Mouse (Mus musculus): ENCODE results near the gene H6pd.

DNA sequence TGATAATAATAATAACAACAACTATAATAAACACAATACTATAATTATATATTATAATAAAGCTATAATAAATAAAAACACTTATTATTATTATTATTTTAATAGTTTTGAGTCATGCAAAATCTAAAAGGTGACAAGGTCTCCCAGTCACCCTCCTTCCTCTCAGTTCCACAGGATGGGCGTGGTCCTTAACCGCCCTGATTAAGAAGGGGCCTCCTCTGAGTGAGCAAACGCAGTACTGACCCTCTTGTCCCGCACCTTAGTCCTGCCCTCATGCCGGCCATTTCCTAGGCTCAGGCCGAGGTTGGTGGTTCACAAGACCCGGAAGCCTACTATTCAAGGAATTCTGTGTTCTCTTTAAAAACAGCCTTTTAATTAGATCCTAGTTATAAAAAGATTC is 14.7 kb upstream of the H6pd start:
- TF ChIP-seq CTCF (IDR thresholded peaks at IDR 0.05; ENCODE audit: low read depth) = no peak
- TF ChIP-seq EP300 (optimal IDR thresholded peaks at IDR 0.05) = no peak
